Mouse (Mus musculus) liver, adult 2 months (tissue): ENCODE data around the gene Med20. TPM values are rescaled to one million over a fixed set of nuclear protein-coding genes. Genes with fewer than 3 reads are reported as not detected.

ENCODE experiments used
- DNase-seq: peaks from one replicate; pipeline ENCODE4 v3.0.0-alpha.2; 2011; ENCODE audit warnings: low read depth, low spot score; ENCODE audit errors: extremely low read depth
- H3K27ac ChIP-seq: fragments of 200-500 bp; replicated peaks from 2 replicates; pipeline ENCODE4 v1.5.1; 2012; ENCODE audit warnings: low read depth, mild to moderate bottlenecking, control low read depth, inconsistent platforms, low read length; ENCODE audit not compliant: insufficient read depth
- H3K27me3 ChIP-seq: fragments of 200-500 bp; 2 replicates; pipeline ENCODE4 v1.6.1; 2012; ENCODE audit warnings: mild to moderate bottlenecking, moderate library complexity, low read length, inconsistent platforms; ENCODE audit not compliant: control insufficient read depth, insufficient read depth
- H3K36me3 ChIP-seq: fragments of 200-500 bp; 2 replicates; pipeline ENCODE4 v1.6.1; 2012; ENCODE audit warnings: low read length, inconsistent platforms; ENCODE audit not compliant: control insufficient read depth, insufficient read depth
- H3K4me1 ChIP-seq: fragments of 200-500 bp; 2 replicates; pipeline ENCODE4 v1.6.1; 2011; ENCODE audit warnings: low read length; ENCODE audit not compliant: control insufficient read depth, insufficient read depth
- H3K4me3 ChIP-seq: fragments of 200-500 bp; 2 replicates; pipeline ENCODE4 v1.5.1; 2011; ENCODE audit warnings: low read depth, mild to moderate bottlenecking, control low read depth, low read length, moderate library complexity; ENCODE audit not compliant: insufficient read depth
- H3K79me2 ChIP-seq: fragments of 200-500 bp; 2 replicates; pipeline ENCODE4 v1.6.1; 2012; ENCODE audit warnings: inconsistent platforms, mild to moderate bottlenecking, low read length, moderate library complexity; ENCODE audit not compliant: control insufficient read depth, insufficient read depth
- H3K9ac ChIP-seq: fragments of 200-500 bp; 2 replicates; pipeline ENCODE4 v1.6.1; 2012; ENCODE audit warnings: low read depth, mild to moderate bottlenecking, control low read depth, inconsistent platforms, low read length
- CTCF ChIP-seq: fragments of 200-500 bp; IDR thresholded peaks from 2 replicates; pipeline ENCODE4 v1.5.1; 2011; ENCODE audit warnings: low read depth, low read length, control low read depth
- POLR2A ChIP-seq: fragments of 200-500 bp; IDR thresholded peaks from 2 replicates; pipeline ENCODE4 v1.6.1; 2011; ENCODE audit warnings: low read length, control low read depth; ENCODE audit not compliant: insufficient read depth; ENCODE audit errors: extremely low read depth
- WGBS: fragments of 180-500 bp; shearing (Covaris S2); methylation state at CpG from one replicate; pipeline ENCODE4 v1.1.7; 2018; 5-methylcytosine and 5-hydroxymethylcytosine counted together
- polyA plus RNA-seq: library from polyadenylated mRNA; depleted of rRNA; stranded (reverse); fragments of >200 nt; gene quantifications from 2 replicates; pipeline ENCODE4 v1.2.3, GENCODE M21; 2012; rRNA removed
- total RNA-seq: library from RNA; depleted of rRNA; stranded (reverse); fragments of >200 nt; gene quantifications from 2 replicates; pipeline ENCODE4 v1.2.3, GENCODE M21; 2014; rRNA removed

The Med20 gene
- total RNA-seq = 14.4 and 15.0 TPM in 2 replicates
- polyA plus RNA-seq = 15.0 and 19.4 TPM in 2 replicates

DNA sequence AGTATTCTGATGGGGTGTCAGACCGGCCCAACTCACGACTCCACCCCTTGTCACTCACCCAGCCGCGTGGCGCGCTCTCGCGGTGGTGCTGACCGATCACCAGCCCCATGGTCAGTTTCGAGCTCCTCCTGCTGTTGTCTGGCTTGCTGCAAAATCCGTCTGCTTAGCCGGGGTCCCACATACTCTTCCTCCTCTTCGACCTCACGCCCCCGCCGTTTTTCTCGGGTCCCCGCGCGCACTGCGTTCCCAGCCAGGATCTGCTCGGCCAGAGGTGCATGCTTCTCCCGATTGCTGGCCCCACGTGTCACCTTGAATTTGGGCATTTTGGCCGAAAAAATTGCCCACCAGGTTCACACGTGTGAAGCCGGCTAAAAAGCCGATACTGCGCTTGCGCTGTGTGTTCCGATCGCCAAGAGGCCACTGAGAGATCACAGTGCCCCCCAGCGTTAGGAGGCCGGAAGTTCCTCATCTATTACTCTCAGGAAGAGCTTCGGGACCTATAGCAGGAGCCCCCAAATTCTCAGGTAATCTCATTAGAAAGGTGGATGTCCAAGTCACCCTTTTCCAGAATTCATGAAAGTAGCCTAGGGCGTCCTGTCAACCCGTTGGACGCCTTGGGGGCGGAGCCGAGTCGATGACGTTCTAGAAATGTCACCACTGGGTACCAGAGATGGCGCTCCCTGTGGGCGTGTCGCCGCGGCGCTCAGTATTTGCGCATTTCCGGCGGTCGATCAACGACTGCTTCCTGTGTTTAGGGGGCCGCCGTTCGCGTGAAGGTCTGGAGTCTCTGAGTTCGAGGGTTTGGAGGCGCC is at the start of gene Med20, which contains the start of the genes Bysl and Gm20517:
Med20 (plus strand) TSS at position 734 of the 812 bp plus-strand sequence.
Bysl (minus strand) TSS at position 644 of the 812 bp plus-strand sequence.
Gm20517 (plus strand) TSS at position 741 of the 812 bp plus-strand sequence.
- Histone ChIP-seq H3K9ac (peak within 1 kb of the TSS; percentile 85), H3K79me2 (peaks cover 40% of the 10 kb centered on the region), H3K27ac (peak within 1 kb of the TSS; percentile 83), H3K4me3 (peak within 1 kb of the TSS; percentile 66), H3K36me3 (peaks cover 6% of the 10 kb centered on the region), H3K4me1 (peaks cover 11% of the 10 kb centered on the region), H3K27me3 (no peaks in the 10 kb centered on the region)
- peak; percentile 85 for DNase-seq
- TF ChIP-seq POLR2A (peak; percentile 66; the same call in 1 of the 2 replicates), CTCF (peak; percentile 87)
- under 1% methylated on average over 59 of the region's 59 CpGs for WGBS

DNA sequence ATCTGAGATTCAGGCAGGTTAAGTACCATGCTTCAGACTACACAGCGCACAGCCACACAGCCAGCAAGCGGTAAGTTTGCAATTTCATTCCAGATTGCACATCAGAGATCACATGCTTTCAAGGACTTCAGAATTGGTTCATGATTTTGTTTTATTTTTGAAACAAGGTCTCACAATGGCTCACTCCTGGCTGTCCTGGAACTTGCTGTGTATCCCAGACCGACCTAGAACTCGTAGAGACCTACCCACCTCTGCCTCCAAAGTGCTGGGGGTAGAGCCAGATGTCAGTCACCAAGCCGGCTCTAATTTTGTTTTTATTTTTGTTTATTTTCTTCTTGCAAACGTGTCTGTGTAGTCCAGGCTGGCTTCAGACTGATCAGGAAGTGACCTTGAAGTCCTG is 48.5 kb upstream of the Med20 start:
- Histone ChIP-seq H3K27me3 (no peaks in the 10 kb centered on the region), H3K36me3 (no peaks in the 10 kb centered on the region), H3K79me2 (no peaks in the 10 kb centered on the region), H3K9ac (no peak overlapping the region), H3K4me1 (no peaks in the 10 kb centered on the region), H3K4me3 (no peak overlapping the region), H3K27ac (no peak overlapping the region)
- no peak for TF ChIP-seq POLR2A
- WGBS = 60% methylated on average over 6 of the region's 6 CpGs
- DNase-seq = no peak

DNA sequence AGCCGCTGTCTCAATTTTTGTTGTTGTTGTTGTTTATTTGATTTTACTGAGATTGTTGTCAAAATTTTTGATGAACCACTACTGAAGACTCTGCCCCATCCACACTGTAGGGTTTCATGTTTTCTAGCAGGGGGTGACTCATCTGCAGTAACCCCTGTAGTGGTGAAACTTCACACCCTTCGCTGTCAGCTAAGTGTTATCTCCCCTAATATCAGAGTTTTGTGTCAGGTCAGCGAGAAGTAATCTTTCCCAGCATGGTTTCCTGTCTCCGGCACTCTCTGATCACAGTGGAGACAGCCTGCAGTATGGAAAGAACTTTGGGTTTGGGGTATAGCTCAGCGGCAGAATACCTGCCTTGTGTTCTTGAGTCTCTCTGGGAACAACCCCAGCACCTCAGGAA is 46.8 kb upstream of the Med20 start:
- DNase-seq = no peak
- H3K36me3 ChIP-seq = no peaks in the 10 kb centered on the region
- no peak for TF ChIP-seq POLR2A
- no peak for TF ChIP-seq CTCF
- H3K4me3 ChIP-seq = no peak overlapping the region
- 77% methylated on average over 5 of the region's 5 CpGs for WGBS
- H3K4me1 ChIP-seq = no peaks in the 10 kb centered on the region
- no peaks in the 10 kb centered on the region for H3K27me3 ChIP-seq
- H3K27ac ChIP-seq = no peak overlapping the region
- no peak overlapping the region for H3K9ac ChIP-seq
- H3K79me2 ChIP-seq = no peaks in the 10 kb centered on the region

DNA sequence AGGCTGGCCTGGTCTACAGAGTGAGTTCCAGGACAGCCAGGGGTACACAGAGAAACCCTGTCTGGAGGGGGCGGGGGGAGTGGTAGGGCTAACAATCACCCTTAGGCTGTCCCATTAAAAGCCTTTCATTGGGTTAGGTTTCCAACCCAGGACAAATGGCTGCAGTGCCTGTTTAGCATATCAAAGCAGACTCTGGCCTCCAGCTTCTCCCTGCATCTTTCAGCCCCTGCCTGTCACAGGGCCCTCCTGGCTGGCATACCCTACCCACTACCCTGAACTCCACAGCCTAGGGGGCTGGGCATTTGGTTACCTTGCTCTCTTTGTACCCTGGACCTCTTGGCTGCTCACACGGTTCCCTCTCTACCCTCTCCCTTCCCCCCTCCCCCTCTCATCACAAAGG is 45.2 kb upstream of the Med20 start:
- no peaks in the 10 kb centered on the region for H3K27me3 ChIP-seq
- no peak for DNase-seq
- H3K4me1 ChIP-seq = no peaks in the 10 kb centered on the region
- H3K36me3 ChIP-seq = no peaks in the 10 kb centered on the region
- H3K4me3 ChIP-seq = no peak overlapping the region
- H3K27ac ChIP-seq = no peak overlapping the region
- WGBS = 60% methylated on average over 2 of the region's 2 CpGs
- H3K9ac ChIP-seq = no peak overlapping the region
- H3K79me2 ChIP-seq = no peaks in the 10 kb centered on the region
- TF ChIP-seq POLR2A (no peak), CTCF (no peak)

DNA sequence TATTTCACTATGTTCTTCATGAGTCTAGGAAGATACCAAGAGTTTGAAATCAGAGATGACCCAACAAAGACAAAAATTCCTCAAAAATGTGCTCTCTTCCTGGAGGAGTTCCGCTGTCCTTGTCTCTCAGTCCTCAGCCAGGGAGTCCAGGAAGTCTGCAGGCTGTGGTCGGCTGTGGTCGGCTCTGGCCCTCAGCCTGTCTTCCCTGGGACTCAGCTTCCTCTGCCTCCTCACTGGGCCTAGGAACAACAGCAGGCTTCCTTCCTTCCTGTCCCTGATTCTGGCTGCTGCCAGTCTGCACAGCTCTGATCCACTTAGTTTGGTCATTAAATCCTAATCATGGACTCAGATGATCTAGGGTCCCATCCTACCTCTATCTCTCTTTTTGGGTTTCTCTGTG is 44.1 kb upstream of the Med20 start:
- Histone ChIP-seq H3K4me1 (no peaks in the 10 kb centered on the region), H3K79me2 (no peaks in the 10 kb centered on the region), H3K9ac (no peak overlapping the region), H3K36me3 (no peaks in the 10 kb centered on the region), H3K27ac (peak overlapping the region; percentile 47), H3K27me3 (no peaks in the 10 kb centered on the region), H3K4me3 (no peak overlapping the region)
- WGBS = 77% methylated on average over 3 of the region's 3 CpGs
- TF ChIP-seq POLR2A = no peak
- no peak for TF ChIP-seq CTCF
- DNase-seq = no peak

DNA sequence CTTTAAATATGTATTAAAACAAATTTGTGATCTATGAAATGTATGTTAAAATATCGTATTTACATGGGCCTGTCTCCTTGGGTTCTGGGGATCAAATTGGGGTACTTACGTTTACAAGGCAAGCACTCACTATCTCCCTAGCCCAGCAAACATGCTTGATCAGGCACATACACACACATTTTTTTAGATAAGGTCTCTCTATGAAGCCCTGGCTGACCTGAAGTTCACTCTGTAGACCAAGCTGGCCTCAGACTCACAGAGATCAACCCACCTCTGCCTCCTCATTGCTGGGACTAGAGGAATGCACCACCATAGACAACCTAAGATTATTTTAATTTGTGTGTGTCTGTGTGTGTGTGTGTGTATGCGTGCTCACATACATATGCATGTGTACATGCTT is 43.0 kb upstream of the Med20 start:
- Histone ChIP-seq H3K27me3 (no peaks in the 10 kb centered on the region), H3K4me1 (no peaks in the 10 kb centered on the region), H3K79me2 (no peaks in the 10 kb centered on the region), H3K4me3 (no peak overlapping the region), H3K27ac (no peak overlapping the region), H3K36me3 (no peaks in the 10 kb centered on the region), H3K9ac (no peak overlapping the region)
- DNase-seq = no peak
- no peak for TF ChIP-seq CTCF
- TF ChIP-seq POLR2A = no peak
- 95% methylated on average over 3 of the region's 3 CpGs for WGBS
